Mouse (Mus musculus) kidney, adult 11 months (tissue): ENCODE measurements around the gene Stac3.

ENCODE experiments used
- DNase-seq: peaks from one replicate; pipeline ENCODE4 v3.0.0; 2022

Stac3 gene

GRCm38 (mm10) chr10:127509837-127510701, 8.6 kb downstream of the Stac3 start:
- DNase-seq, result no peak

GRCm38 (mm10) chr10:127510895-127511617, 9.6 kb downstream of the Stac3 start:
- no peak for DNase-seq

GRCm38 (mm10) chr10:127511634-127512306, 10.3 kb downstream of the Stac3 start:
- DNase-seq, result no peak

GRCm38 (mm10) chr10:127512307-127512666, 10.8 kb downstream of the Stac3 start:
- no peak for DNase-seq

- peak; percentile 90 for DNase-seq
Observed at GRCm38 (mm10) chr10:127512813-127513212, 11.3 kb downstream of the Stac3 start.

GRCm38 (mm10) chr10:127513501-127514091, 12.1 kb downstream of the Stac3 start:
- DNase-seq, result no peak

GRCm38 (mm10) chr10:127514111-127514698, 12.7 kb downstream of the Stac3 start:
- DNase-seq, result no peak

GRCm38 (mm10) chr10:127514764-127515163, 13.3 kb downstream of the Stac3 start, which contains the start of gene Ndufa4l2:
Gene Ndufa4l2 (plus strand): TSS chr10:127514967.
- no peak for DNase-seq

GRCm38 (mm10) chr10:127515271-127515982, 13.9 kb downstream of the Stac3 start:
- DNase-seq, result no peak

- no peak for DNase-seq
Observed at GRCm38 (mm10) chr10:127515983-127516459, 14.5 kb downstream of the Stac3 start.

- no peak for DNase-seq
Observed at GRCm38 (mm10) chr10:127516576-127517260, 15.2 kb downstream of the Stac3 start.

- no peak for DNase-seq
Observed at GRCm38 (mm10) chr10:127517941-127518340, 16.5 kb downstream of the Stac3 start.

GRCm38 (mm10) chr10:127519041-127519701, 17.7 kb downstream of the Stac3 start:
- no peak for DNase-seq

GRCm38 (mm10) chr10:127519903-127520713, 18.6 kb downstream of the Stac3 start:
- no peak for DNase-seq

GRCm38 (mm10) chr10:127520714-127521357, 19.4 kb downstream of the Stac3 start:
- peak; percentile 85 for DNase-seq

GRCm38 (mm10) chr10:127521611-127522080, 20.2 kb downstream of the Stac3 start:
- DNase-seq, result no peak

- DNase-seq, result peak; percentile 82
Observed at GRCm38 (mm10) chr10:127522088-127522581, 20.6 kb downstream of the Stac3 start, which contains the start of gene Shmt2. Gene Shmt2 (minus strand): TSS chr10:127522444.

GRCm38 (mm10) chr10:127524646-127525255, 23.3 kb downstream of the Stac3 start:
- DNase-seq, result no peak
